Mouse (Mus musculus) megakaryocyte-erythroid progenitor cell, adult 5-6 weeks (primary cell): ENCODE measurements at regions not wholly inside any gene's neighbourhood (a gene's known extent, or its start where the extent isn't known, plus 50 kb on each side); places are given as distances from the start of the nearest gene placed in this dataset.
A peak's percentile ranks its signal among the peaks of the same experiment; 100 is the strongest.

ENCODE experiments used
- ATAC-seq: replicated peaks from 2 replicates; pipeline ENCODE4 v1.8.0; 2016; ENCODE audit warnings: mild to moderate bottlenecking, inconsistent platforms; ENCODE audit not compliant: severe bottlenecking, poor library complexity, low FRiP score, low TSS enrichment

DNA sequence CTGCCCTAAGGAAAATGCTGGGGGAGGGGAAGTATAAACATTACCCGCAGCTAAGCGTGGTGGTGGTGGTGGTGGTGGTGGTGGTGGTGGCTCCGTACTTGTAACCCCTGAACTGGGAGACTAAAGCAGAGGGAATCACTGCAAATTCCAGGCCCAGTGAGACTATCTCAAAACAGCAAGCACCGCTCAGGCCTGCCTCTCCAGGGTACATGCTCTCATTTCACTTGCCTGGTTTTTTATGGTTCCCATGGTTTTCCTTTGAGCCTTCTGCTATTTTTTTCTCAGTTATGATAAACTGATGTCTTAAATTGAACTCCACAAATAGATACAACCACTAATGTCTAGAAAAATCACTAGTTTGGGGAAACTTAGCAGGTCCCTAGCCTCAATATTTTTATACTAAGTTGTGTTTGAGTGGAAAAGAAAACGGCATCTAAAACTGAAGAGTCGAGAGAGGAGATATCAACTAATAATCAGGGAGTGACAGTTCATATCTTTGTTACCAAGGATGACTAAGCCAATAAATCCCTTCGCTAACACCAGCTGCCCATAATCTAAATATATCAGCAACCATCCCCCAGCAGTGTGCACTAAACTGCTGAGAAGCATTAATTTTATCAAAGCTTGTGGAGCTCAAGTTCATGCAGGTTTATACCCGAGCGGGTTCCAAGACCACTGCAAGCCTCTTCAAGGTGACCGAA, 97.7 kb downstream of the Kctd12 start:
- no peak for ATAC-seq

- ATAC-seq, result no peak; the same call in 1 of the 2 replicates
Measured at GRCm38 (mm10) chr14:102883344-102884122, 98.9 kb downstream of the Kctd12 start.

DNA sequence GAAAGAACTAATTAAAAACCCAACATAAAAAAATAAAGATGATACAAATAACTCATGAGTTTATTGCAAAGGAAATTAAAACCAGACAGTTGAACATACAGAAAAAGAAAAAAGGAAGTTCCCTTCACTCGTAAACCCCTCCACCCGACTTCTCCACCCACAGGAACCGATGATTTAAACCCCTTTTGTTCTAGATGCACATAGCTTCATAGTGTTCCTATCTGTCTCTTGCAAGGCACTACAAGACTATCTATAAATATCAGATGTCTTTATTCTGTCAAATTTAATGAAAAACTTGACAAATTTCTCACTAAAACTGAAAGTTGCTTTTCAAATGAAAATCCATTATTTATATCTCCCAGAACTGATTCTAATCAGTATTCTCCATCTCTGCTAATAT, 100.2 kb downstream of the Kctd12 start:
- ATAC-seq, result no peak

DNA sequence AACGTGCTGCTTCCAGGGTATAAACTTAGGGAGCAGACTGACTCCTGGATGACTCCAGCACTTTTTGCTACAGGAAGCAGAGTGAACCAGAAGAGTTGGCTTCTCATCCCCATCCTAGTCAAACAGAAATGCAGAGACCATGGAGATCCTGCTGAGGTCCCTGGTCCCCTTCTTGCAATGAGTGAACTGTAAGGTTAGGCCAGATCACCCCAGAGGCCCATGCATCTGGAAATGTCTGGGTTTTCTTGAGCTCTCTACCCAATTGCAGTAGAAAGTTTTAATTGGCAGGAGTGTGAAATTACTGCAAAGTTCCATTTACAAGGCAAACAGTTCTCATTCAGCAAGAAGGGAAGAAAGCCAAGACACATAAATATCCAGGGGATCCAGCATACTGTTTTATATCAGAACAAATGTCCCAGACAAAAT, 101.8 kb downstream of the Kctd12 start:
- no peak for ATAC-seq

DNA sequence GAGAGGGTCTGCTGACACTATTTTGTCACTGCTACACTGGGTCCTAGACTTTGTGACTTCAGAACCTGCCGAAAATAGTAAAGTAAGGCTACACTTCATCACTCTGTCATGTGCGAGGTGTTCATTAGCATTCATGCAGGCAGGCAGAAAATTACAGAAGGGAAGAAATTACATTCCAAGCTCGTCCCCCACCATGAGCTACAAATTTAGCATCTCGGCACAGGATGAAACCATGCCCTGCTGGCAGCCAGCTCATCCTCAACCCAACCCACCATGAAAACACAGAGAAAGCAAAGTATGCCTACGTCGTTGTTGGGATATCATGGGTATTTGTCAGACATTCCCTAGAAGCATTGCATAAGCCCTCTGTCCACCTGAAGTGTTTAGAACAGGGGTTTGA, 103.9 kb downstream of the Kctd12 start:
- ATAC-seq, result no peak

DNA sequence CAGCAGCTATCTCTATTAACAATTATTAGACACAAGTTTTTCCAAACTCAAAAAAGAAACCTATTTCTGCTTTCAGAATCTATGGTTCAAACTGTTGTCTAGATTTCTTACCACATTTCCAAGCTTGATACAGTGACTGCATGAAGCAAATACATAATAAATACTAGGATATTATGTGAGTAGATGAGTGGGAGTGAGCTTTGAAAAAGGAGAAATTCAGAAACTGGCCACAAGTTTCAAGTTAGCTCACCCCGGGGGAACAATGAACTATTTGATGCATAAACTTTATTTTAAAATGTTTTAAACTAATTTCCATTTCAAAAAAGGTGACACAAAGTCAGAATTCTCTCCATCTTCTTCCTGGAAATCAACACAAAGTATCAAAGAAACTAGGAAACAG, 114.3 kb downstream of the Kctd12 start:
- no peak for ATAC-seq

GRCm38 (mm10) chr14:102867697-102868096, 114.7 kb downstream of the Kctd12 start:
- no peak for ATAC-seq

GRCm38 (mm10) chr14:102866511-102866910, 115.9 kb downstream of the Kctd12 start:
- ATAC-seq, result no peak

- ATAC-seq, result no peak
Measured at GRCm38 (mm10) chr14:102861694-102862093, 120.7 kb downstream of the Kctd12 start.

- no peak for ATAC-seq
Measured at GRCm38 (mm10) chr14:102859361-102859871, 123.0 kb downstream of the Kctd12 start.

DNA sequence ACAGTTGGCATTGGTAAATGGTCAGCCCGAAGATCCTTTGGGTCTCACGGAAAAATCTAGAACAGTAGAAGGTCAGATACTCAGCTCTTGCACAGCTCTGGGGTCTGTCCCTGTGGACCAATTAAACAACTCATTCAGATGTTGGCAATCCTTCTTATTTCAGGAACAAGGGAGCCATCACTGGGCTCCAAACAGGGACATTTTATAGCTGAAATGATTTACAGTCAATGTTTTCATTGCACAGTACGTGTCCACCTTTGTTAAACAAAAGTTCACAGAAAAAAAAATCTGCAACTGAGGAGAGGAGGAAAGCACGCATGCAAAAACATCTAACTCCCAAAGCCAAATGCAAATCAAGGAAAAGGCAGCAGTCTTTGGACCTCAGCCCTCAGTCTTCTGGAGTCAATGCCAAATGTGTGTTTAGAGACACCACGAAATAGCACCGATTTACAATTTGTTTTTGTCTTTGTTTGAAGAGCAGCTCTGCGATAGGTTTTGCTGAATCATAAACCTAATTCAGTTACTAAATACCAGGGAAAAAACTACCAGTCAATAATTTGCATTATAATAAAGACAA, 127.1 kb downstream of the Kctd12 start:
- no peak for ATAC-seq

- no peak for ATAC-seq
Measured at GRCm38 (mm10) chr14:102843700-102844099, 138.7 kb downstream of the Kctd12 start.

DNA sequence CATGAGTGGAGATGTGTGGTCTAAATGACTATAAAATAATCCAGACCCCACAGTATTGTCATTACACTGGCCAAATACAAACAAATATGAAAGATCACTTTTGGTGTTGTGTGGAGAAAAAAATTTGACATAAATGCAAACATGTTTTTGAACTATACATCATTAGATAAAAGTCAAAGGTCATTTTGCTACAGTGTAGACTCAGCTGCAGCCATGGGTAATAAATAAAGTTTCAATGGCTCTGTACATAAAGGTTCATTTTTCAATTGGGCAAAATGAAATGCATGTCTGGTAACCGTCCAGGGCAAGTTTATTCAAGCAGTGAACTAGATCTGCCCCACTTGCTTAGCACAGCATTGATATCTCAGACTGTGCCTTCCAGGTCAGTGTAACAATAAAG, 144.8 kb downstream of the Kctd12 start:
- ATAC-seq, result no peak

- no peak for ATAC-seq
Measured at GRCm38 (mm10) chr14:102835118-102835769, 147.2 kb downstream of the Kctd12 start.

DNA sequence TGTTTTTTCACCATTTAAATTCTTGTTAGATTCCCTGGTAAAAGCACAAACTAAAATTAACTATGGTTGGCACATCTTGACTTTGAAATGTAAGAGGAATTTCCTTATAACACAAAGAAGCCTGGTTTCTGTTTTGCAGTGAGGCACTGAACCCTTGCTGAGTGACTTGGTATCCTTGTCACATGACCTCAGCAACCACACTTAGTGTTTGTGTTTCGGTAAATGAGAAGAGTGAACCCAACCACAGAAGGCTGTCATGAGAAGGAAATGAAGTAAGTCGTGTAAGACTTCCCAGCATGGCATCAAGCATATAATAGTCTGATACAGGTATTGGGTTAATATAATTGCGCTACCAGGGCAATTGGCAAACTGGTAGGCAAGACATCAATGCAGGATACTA, 154.0 kb downstream of the Kctd12 start:
- ATAC-seq, result no peak

DNA sequence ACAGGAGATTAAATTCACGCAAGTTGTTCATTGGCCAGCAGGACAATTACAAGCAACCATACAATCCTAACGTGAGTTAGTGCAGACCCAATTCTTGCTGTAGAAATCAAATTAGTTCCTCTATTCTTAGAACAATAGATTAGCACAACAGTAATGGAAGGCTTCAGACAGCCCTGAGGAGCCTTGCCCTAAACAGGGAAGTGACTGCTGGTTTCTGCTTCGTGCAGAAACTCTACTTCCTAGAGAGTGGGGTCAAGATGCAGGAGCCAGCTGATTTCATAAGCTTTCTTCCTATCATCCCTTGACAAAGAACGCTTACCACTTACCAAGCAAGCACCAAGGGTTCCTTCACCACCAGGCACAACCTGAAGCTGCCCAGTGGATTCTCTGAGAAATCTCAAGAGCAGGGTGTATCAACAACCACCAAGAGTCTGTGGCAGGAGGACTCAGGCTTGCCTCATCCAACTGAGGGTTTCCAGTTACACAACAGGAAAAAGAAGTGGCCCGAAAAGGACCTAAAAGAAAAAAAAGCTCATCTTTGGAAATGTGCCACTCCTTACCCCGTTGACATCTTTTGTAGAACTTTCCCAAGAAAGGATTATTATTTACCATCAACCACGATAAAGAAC, 154.6 kb downstream of the Kctd12 start:
- no peak for ATAC-seq

DNA sequence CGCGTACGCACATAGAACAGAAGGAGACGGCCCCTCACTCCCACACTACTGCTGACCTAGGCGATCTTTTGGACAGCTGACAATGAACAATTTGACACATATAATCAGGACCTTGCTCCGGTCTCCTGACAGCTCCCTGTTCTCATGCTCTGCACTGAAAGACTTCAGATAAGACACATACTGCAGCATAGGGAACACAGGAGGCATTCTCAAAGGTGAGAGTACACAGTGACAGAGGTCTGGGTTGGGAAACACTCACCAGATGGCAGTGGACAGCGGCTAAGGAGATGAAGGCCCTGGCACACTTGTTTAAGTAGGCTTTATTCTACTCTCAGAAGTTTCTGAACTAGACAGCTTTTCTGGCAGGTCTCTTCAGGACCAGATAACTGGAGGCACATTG, 156.9 kb downstream of the Kctd12 start:
- no peak for ATAC-seq

- ATAC-seq, result peak; percentile 83
Measured at GRCm38 (mm10) chr14:102820663-102821062, 161.8 kb downstream of the Kctd12 start.

DNA sequence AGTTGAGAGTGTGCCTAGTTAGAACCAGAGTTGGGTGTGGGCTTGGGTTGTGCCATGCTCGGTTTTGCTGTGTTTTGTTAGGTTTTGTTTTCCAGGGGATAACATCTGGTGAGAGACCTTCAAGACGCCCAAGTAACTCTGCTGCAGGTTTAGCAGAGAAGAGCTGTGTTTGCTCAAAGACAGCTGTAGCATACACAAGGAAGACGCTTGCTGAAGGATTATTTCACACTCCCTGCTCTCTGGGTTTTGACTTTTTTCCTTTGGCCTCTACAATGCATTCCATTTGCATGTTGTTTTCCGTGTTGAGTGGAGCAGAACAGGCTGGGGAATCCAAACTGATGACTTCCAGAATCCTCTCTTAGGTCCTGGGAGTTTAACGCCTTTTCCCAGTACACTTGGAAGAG, 170.8 kb downstream of the Kctd12 start:
- no peak for ATAC-seq

GRCm38 (mm10) chr14:102811022-102811421, 171.4 kb downstream of the Kctd12 start:
- ATAC-seq, result no peak
